Mouse (Mus musculus) kidney, adult 18-20 months (tissue): ENCODE measurements at regions not wholly inside any gene's neighbourhood (a gene's known extent, or its start where the extent isn't known, plus 50 kb on each side); places are given as distances from the start of the nearest gene placed in this dataset.

ENCODE experiments used
- DNase-seq: peaks from one replicate; pipeline ENCODE4 v3.0.0; 2021

- DNase-seq = no peak
Observed at GRCm38 (mm10) chr15:87290987-87291529, 253.0 kb upstream of the Fam19a5 start.

- no peak for DNase-seq
Observed at GRCm38 (mm10) chr15:87319896-87320295, 224.2 kb upstream of the Fam19a5 start.

GRCm38 (mm10) chr15:87321067-87321985, 222.8 kb upstream of the Fam19a5 start:
- DNase-seq = peak; percentile 55

- DNase-seq = no peak
Observed at GRCm38 (mm10) chr15:87325389-87325788, 218.7 kb upstream of the Fam19a5 start.

GRCm38 (mm10) chr15:87326281-87326680, 217.8 kb upstream of the Fam19a5 start:
- peak; percentile 4 for DNase-seq

GRCm38 (mm10) chr15:87332441-87332840, 211.7 kb upstream of the Fam19a5 start:
- no peak for DNase-seq

- no peak for DNase-seq
Observed at GRCm38 (mm10) chr15:87333527-87333926, 210.6 kb upstream of the Fam19a5 start.

- no peak for DNase-seq
Observed at GRCm38 (mm10) chr15:87334430-87334829, 209.7 kb upstream of the Fam19a5 start.

GRCm38 (mm10) chr15:87335324-87335723, 208.8 kb upstream of the Fam19a5 start:
- no peak for DNase-seq

GRCm38 (mm10) chr15:87335737-87336136, 208.4 kb upstream of the Fam19a5 start:
- no peak for DNase-seq

- no peak for DNase-seq
Observed at GRCm38 (mm10) chr15:87339904-87340303, 204.2 kb upstream of the Fam19a5 start.

GRCm38 (mm10) chr15:87342656-87343055, 201.4 kb upstream of the Fam19a5 start:
- DNase-seq = no peak

- peak; percentile 52 for DNase-seq
Observed at GRCm38 (mm10) chr15:87345826-87346225, 198.3 kb upstream of the Fam19a5 start.

- DNase-seq = no peak
Observed at GRCm38 (mm10) chr15:87349533-87350247, 194.4 kb upstream of the Fam19a5 start.

- no peak for DNase-seq
Observed at GRCm38 (mm10) chr15:87352812-87353211, 191.3 kb upstream of the Fam19a5 start.

GRCm38 (mm10) chr15:87353886-87354285, 190.2 kb upstream of the Fam19a5 start:
- no peak for DNase-seq

- no peak for DNase-seq
Observed at GRCm38 (mm10) chr15:87360457-87360856, 183.6 kb upstream of the Fam19a5 start.

- peak; percentile 6 for DNase-seq
Observed at GRCm38 (mm10) chr15:87365712-87366361, 178.3 kb upstream of the Fam19a5 start.

- DNase-seq = no peak
Observed at GRCm38 (mm10) chr15:87367381-87367780, 176.7 kb upstream of the Fam19a5 start.

- no peak for DNase-seq
Observed at GRCm38 (mm10) chr15:87369381-87369780, 174.7 kb upstream of the Fam19a5 start.

GRCm38 (mm10) chr15:87369836-87370235, 174.3 kb upstream of the Fam19a5 start:
- no peak for DNase-seq

GRCm38 (mm10) chr15:87370761-87371160, 173.3 kb upstream of the Fam19a5 start:
- DNase-seq = no peak

GRCm38 (mm10) chr15:87374670-87375069, 169.4 kb upstream of the Fam19a5 start:
- no peak for DNase-seq
